8 mouse cellular contexts compared by ENCODE assay signal in genomic region chr13:55510332-55510667, GRCm38 (mm10). TPM values are rescaled to one million over a fixed set of nuclear protein-coding genes. Genes with fewer than 3 reads are reported as not detected.
DNase-seq lines count a peak whose midpoint lies in the region; ATAC-seq and TF ChIP-seq lines count a peak whose summit lies in the region.

No protein-coding gene starts in this region.

- WGBS in heart, embryonic 10.5 days: 22% methylated on average over 3 of the region's 3 CpGs
- 36% methylated on average over 3 of the region's 3 CpGs for WGBS in hindbrain, embryonic 13.5 days
- 44% methylated on average over 3 of the region's 3 CpGs for WGBS in midbrain, embryonic 11.5 days

- no peaks in the 10 kb centered on the region for H3K9me3 ChIP-seq in heart, embryonic 10.5 days
- H3K9me3 ChIP-seq in MEL (replicated peaks; ENCODE audit: insufficient read depth, low read length): no peaks in the 10 kb centered on the region
- H3K9me3 ChIP-seq in hindbrain, embryonic 13.5 days: no peaks in the 10 kb centered on the region
- H3K9me3 ChIP-seq in midbrain, embryonic 11.5 days (ENCODE audit: control insufficient read depth, low read length): no peaks in the 10 kb centered on the region

- no peak for TF ChIP-seq CTCF in MEL (IDR thresholded peaks at IDR 0.05 in 2 of 3, conservative IDR thresholded peaks at IDR 0.05 in 1 of 3; ENCODE audit: control insufficient read depth in 1 of 3, insufficient read depth in 1 of 3, low read depth in 2 of 3, low read length in 3 of 3, poor library complexity in 1 of 3, severe bottlenecking in 1 of 3)

- peaks cover 11% of the 10 kb centered on the region for H3K27me3 ChIP-seq in heart, embryonic 10.5 days (ENCODE audit: insufficient read depth, poor library complexity, severe bottlenecking)
- H3K27me3 ChIP-seq in MEL (ENCODE audit: control insufficient read depth in 1 of 2, insufficient read depth in 2 of 2, low read length in 2 of 2): no peaks in the 10 kb centered on the region
- H3K27me3 ChIP-seq in hindbrain, embryonic 13.5 days: peaks cover 7% of the 10 kb centered on the region
- no peaks in the 10 kb centered on the region for H3K27me3 ChIP-seq in midbrain, embryonic 11.5 days (ENCODE audit: control insufficient read depth, insufficient read depth, low read length)

- H3K4me2 ChIP-seq in hindbrain, embryonic 13.5 days: no peak overlapping the region; the same call in 1 of the 2 replicates
- peak overlapping the region; percentile 86 for H3K4me2 ChIP-seq in midbrain, embryonic 11.5 days

- TF ChIP-seq RAD21 in MEL (IDR thresholded peaks at IDR 0.05; ENCODE audit: low read depth, low read length): no peak

- peak overlapping the region; percentile 77; the same call in 1 of the 2 replicates for H3K9ac ChIP-seq in MEL (ENCODE audit: control insufficient read depth, low read depth, low read length, poor library complexity, severe bottlenecking)
- H3K9ac ChIP-seq in hindbrain, embryonic 13.5 days: peak overlapping the region; percentile 55; the same call in 1 of the 2 replicates
- H3K9ac ChIP-seq in midbrain, embryonic 11.5 days (ENCODE audit: low read length): peak overlapping the region; percentile 21; the same call in 1 of the 2 replicates

- ATAC-seq in hindbrain, embryonic 13.5 days (ENCODE audit: low FRiP score): 0 out of 2 replicates have a peak, but pooled peaks have one; percentile 0
- peak; percentile 1; the same call in 1 of the 2 replicates for ATAC-seq in midbrain, embryonic 11.5 days (ENCODE audit: low FRiP score)
- ATAC-seq in inflammation-experienced regulatory T-cells, adult 6 months: no peak

- peaks cover 67% of the 10 kb centered on the region for H3K36me3 ChIP-seq in heart, embryonic 10.5 days
- peaks cover 0 to 27% of the 10 kb centered on the region in 2 experiments; a peak in 2 of 4 replicates for H3K36me3 ChIP-seq in MEL (ENCODE audit: control insufficient read depth in 1 of 2, insufficient read depth in 2 of 2, low read length in 2 of 2)
- peaks cover 52% of the 10 kb centered on the region for H3K36me3 ChIP-seq in hindbrain, embryonic 13.5 days
- peaks cover 9% of the 10 kb centered on the region for H3K36me3 ChIP-seq in midbrain, embryonic 11.5 days (ENCODE audit: control insufficient read depth, insufficient read depth, low read length)

- H3K79me2 ChIP-seq in MEL (ENCODE audit: control insufficient read depth, insufficient read depth, low read length, poor library complexity): peaks cover 6% of the 10 kb centered on the region

- peak overlapping the region; percentile 98 for H3K4me3 ChIP-seq in heart, embryonic 10.5 days
- peak overlapping the region in 1 of 2 experiments; percentile 7; a peak in 1 of 4 replicates for H3K4me3 ChIP-seq in MEL (ENCODE audit: control insufficient read depth in 1 of 2, insufficient read depth in 1 of 2, low read depth in 2 of 2, low read length in 2 of 2)
- H3K4me3 ChIP-seq in hindbrain, embryonic 13.5 days: no peak overlapping the region
- H3K4me3 ChIP-seq in midbrain, embryonic 11.5 days (ENCODE audit: low read depth, low read length): no peak overlapping the region

- peaks cover 60% of the 10 kb centered on the region for H3K4me1 ChIP-seq in heart, embryonic 10.5 days
- H3K4me1 ChIP-seq in MEL (ENCODE audit: control insufficient read depth in 1 of 2, insufficient read depth in 2 of 2, low read length in 2 of 2): peaks cover 27 to 32% of the 10 kb centered on the region in 2 experiments
- H3K4me1 ChIP-seq in hindbrain, embryonic 13.5 days (replicated peaks): peaks cover 36% of the 10 kb centered on the region
- peaks cover 27% of the 10 kb centered on the region for H3K4me1 ChIP-seq in midbrain, embryonic 11.5 days (ENCODE audit: control insufficient read depth, insufficient read depth, low read length)

- no peak for DNase-seq in heart, embryonic 10.5 days (ENCODE audit: low spot score)
- DNase-seq in heart, postnatal 4 days: no peak
- DNase-seq in MEL (ENCODE audit: low read depth, low spot score): peak; percentile 82
- DNase-seq in midbrain, embryonic 11.5 days (ENCODE audit: low spot score, missing footprints): no peak
- DNase-seq in spleen, postnatal 4 days (ENCODE audit: low spot score in 2 of 2): no peak
- no peak for DNase-seq in embryo, embryonic 10.5 days (ENCODE audit: low spot score)

- peak overlapping the region; percentile 98 for H3K27ac ChIP-seq in heart, embryonic 10.5 days
- peak overlapping the region; percentile 78 for H3K27ac ChIP-seq in MEL (ENCODE audit: control insufficient read depth, low read depth, low read length)
- H3K27ac ChIP-seq in hindbrain, embryonic 13.5 days: peak overlapping the region; percentile 19; the same call in 1 of the 2 replicates
- H3K27ac ChIP-seq in midbrain, embryonic 11.5 days (ENCODE audit: low read depth, low read length): peak overlapping the region; percentile 53; the same call in 1 of the 2 replicates

- TF ChIP-seq EP300 in MEL (IDR thresholded peaks at IDR 0.05; ENCODE audit: low read depth in 1 of 2, low read length in 2 of 2): peak in 1 of 2 experiments; percentile 23; a peak in 1 of 4 replicates

- TF ChIP-seq POLR2A in MEL (IDR thresholded peaks at IDR 0.05; ENCODE audit: control insufficient read depth in 1 of 2, insufficient read depth in 1 of 2, low read depth in 1 of 2, low read length in 2 of 2, poor library complexity in 1 of 2): no peak; a peak in 1 of 4 replicates

TF ChIP-seq in MEL, 35 proteins besides CTCF, POLR2A, EP300 and RAD21:
- no peak for TF ChIP-seq BHLHE40 (IDR thresholded peaks at IDR 0.05; ENCODE audit: borderline replicate concordance, low read depth, low read length)
- TF ChIP-seq MYC (IDR thresholded peaks at IDR 0.05; ENCODE audit: low read depth, low read length): peak; percentile 46; the same call in 1 of the 2 replicates
- peak; percentile 29; the same call in 1 of the 2 replicates for TF ChIP-seq ETS1 (IDR thresholded peaks at IDR 0.05; ENCODE audit: low read depth, low read length)

RNA-seq across cellular contexts. Expression of gene Pdlim7, which starts 3.2 kb away (rescaled TPM):
- 397 and 462 TPM in 2 replicates for polyA plus RNA-seq in heart, embryonic 10.5 days (2016; fragmentation: Nextera tagmentation; extraction: Ambion mirVana)
- total RNA-seq in heart, postnatal 4 days (2021): 100 to 1,000 TPM; 115 to 119 TPM
- total RNA-seq in MEL (2012; rRNA removed): 12.3 and 15.7 TPM in 2 replicates
- polyA plus RNA-seq in MEL (2012; ENCODE audit: insufficient read depth in 1 of 2, insufficient read length in 2 of 2, low read depth in 1 of 2, low replicate concordance in 2 of 2, missing spikeins in 1 of 2): 10 to 100 TPM in 1 of 2 experiments, not detected in 1; 40.6 TPM
- polyA plus RNA-seq in hindbrain, embryonic 13.5 days (2015; fragmentation: Nextera tagmentation; extraction: Ambion mirVana): 141 and 146 TPM in 2 replicates
- polyA plus RNA-seq in midbrain, embryonic 11.5 days (2014; fragmentation: Nextera tagmentation; extraction: Ambion mirVana): 129 and 140 TPM in 2 replicates
- 10 to 100 TPM; 13.2 to 15.7 (median 13.5) TPM for polyA plus RNA-seq in inflammation-experienced regulatory T-cells, adult 6 months (2017; shearing (Covaris generic))

RNA-seq across cellular contexts. Expression of gene Dok3, which starts 18.8 kb away (rescaled TPM):
- 0.57 and 2.4 TPM in 2 replicates for polyA plus RNA-seq in heart, embryonic 10.5 days (2016; fragmentation: Nextera tagmentation; extraction: Ambion mirVana)
- total RNA-seq in heart, postnatal 4 days (2021): 1 to 10 TPM; 1.0 to 1.1 TPM
- 1.4 and 1.6 TPM in 2 replicates for total RNA-seq in MEL (2012; rRNA removed)
- 1 to 10 TPM in 1 of 2 experiments, not detected in 1; 4.3 TPM for polyA plus RNA-seq in MEL (2012; ENCODE audit: insufficient read depth in 1 of 2, insufficient read length in 2 of 2, low read depth in 1 of 2, low replicate concordance in 2 of 2, missing spikeins in 1 of 2)
- polyA plus RNA-seq in hindbrain, embryonic 13.5 days (2015; fragmentation: Nextera tagmentation; extraction: Ambion mirVana): 4.1 and 5.7 TPM in 2 replicates
- 1.9 TPM in 2 replicates for polyA plus RNA-seq in midbrain, embryonic 11.5 days (2014; fragmentation: Nextera tagmentation; extraction: Ambion mirVana)
- 1 to 10 TPM in 2 of 3 experiments, under 1 TPM in 1; 0.93 to 1.1 (median 1.1) TPM for polyA plus RNA-seq in inflammation-experienced regulatory T-cells, adult 6 months (2017; shearing (Covaris generic))

RNA-seq across cellular contexts. Expression of gene Dbn1, which starts 22.4 kb away (rescaled TPM):
- 101 and 166 TPM in 2 replicates for polyA plus RNA-seq in heart, embryonic 10.5 days (2016; fragmentation: Nextera tagmentation; extraction: Ambion mirVana)
- total RNA-seq in heart, postnatal 4 days (2021): 10 to 100 TPM; 64.5 to 66.8 TPM
- total RNA-seq in MEL (2012; rRNA removed): 0.04 and 0.10 TPM in 2 replicates
- under 1 TPM in 1 of 2 experiments, not detected in 1; 0.53 TPM for polyA plus RNA-seq in MEL (2012; ENCODE audit: insufficient read depth in 1 of 2, insufficient read length in 2 of 2, low read depth in 1 of 2, low replicate concordance in 2 of 2, missing spikeins in 1 of 2)
- 615 and 625 TPM in 2 replicates for polyA plus RNA-seq in hindbrain, embryonic 13.5 days (2015; fragmentation: Nextera tagmentation; extraction: Ambion mirVana)
- 292 and 294 TPM in 2 replicates for polyA plus RNA-seq in midbrain, embryonic 11.5 days (2014; fragmentation: Nextera tagmentation; extraction: Ambion mirVana)
- polyA plus RNA-seq in inflammation-experienced regulatory T-cells, adult 6 months (2017; shearing (Covaris generic)): under 1 TPM in 1 of 3 experiments, not detected in 2; 0.15 TPM

RNA-seq across cellular contexts. Expression of gene Ddx41, which starts 26.2 kb away (rescaled TPM):
- polyA plus RNA-seq in heart, embryonic 10.5 days (2016; fragmentation: Nextera tagmentation; extraction: Ambion mirVana): 43.4 and 64.1 TPM in 2 replicates
- 10 to 100 TPM; 16.9 to 18.5 TPM for total RNA-seq in heart, postnatal 4 days (2021)
- 58.5 and 61.6 TPM in 2 replicates for total RNA-seq in MEL (2012; rRNA removed)
- polyA plus RNA-seq in MEL (2012; ENCODE audit: insufficient read depth in 1 of 2, insufficient read length in 2 of 2, low read depth in 1 of 2, low replicate concordance in 2 of 2, missing spikeins in 1 of 2): 10 to 100 TPM in 1 of 2 experiments, not detected in 1; 88.8 TPM
- polyA plus RNA-seq in hindbrain, embryonic 13.5 days (2015; fragmentation: Nextera tagmentation; extraction: Ambion mirVana): 55.6 and 55.9 TPM in 2 replicates
- polyA plus RNA-seq in midbrain, embryonic 11.5 days (2014; fragmentation: Nextera tagmentation; extraction: Ambion mirVana): 66.7 and 73.8 TPM in 2 replicates
- 10 to 100 TPM; 41.7 to 61.0 (median 54.6) TPM for polyA plus RNA-seq in inflammation-experienced regulatory T-cells, adult 6 months (2017; shearing (Covaris generic))

RNA-seq across cellular contexts. Expression of gene Prr7, which starts 46.2 kb away (rescaled TPM):
- polyA plus RNA-seq in heart, embryonic 10.5 days (2016; fragmentation: Nextera tagmentation; extraction: Ambion mirVana): 0.17 and 0.21 TPM in 2 replicates
- total RNA-seq in heart, postnatal 4 days (2021): 1 to 10 TPM; 2.1 to 2.3 TPM
- total RNA-seq in MEL (2012; rRNA removed): 2.4 and 2.7 TPM in 2 replicates
- polyA plus RNA-seq in MEL (2012; ENCODE audit: insufficient read depth in 1 of 2, insufficient read length in 2 of 2, low read depth in 1 of 2, low replicate concordance in 2 of 2, missing spikeins in 1 of 2): 1 to 10 TPM in 1 of 2 experiments, not detected in 1; 8.7 TPM
- 2.6 and 3.2 TPM in 2 replicates for polyA plus RNA-seq in hindbrain, embryonic 13.5 days (2015; fragmentation: Nextera tagmentation; extraction: Ambion mirVana)
- polyA plus RNA-seq in midbrain, embryonic 11.5 days (2014; fragmentation: Nextera tagmentation; extraction: Ambion mirVana): 2.8 and 3.0 TPM in 2 replicates
- polyA plus RNA-seq in inflammation-experienced regulatory T-cells, adult 6 months (2017; shearing (Covaris generic)): under 1 TPM in 1 of 3 experiments, not detected in 2; 0.26 TPM

Comparison
In these comparisons a context has a peak if more than half of its experiments do, and no peak if none do; other contexts are left out.
1. H3K27ac ChIP-seq: peak in every context shown above with its lines; median percentile 98 in heart, embryonic 10.5 days; 78 in MEL; 53 in midbrain, embryonic 11.5 days; 19 in hindbrain, embryonic 13.5 days.
2. H3K9ac ChIP-seq: peak in every context shown above with its lines; median percentile 77 in MEL; 55 in hindbrain, embryonic 13.5 days; 21 in midbrain, embryonic 11.5 days.
3. RNA of gene Dbn1, which starts 22.4 kb away (polyA plus RNA-seq): 615 to 625 TPM in hindbrain, embryonic 13.5 days, 292 to 294 TPM in midbrain, embryonic 11.5 days and 101 to 166 TPM in heart, embryonic 10.5 days; 0.53 TPM in MEL and 0.15 TPM in inflammation-experienced regulatory T-cells, adult 6 months; every median in the first group is over 10 times any median in the second.